Mouse (Mus musculus): ENCODE results near the gene Tarbp2. TPM values are rescaled to one million over a fixed set of nuclear protein-coding genes. Genes with fewer than 3 reads are reported as not detected.
A peak's percentile ranks its signal among the peaks of the same experiment; 100 is the strongest.

Gene Tarbp2
- total RNA-seq, 2 experiments from 2014 or later = 32.4 to 36.2 TPM

GRCm38 (mm10) chr15:102498322-102498721 is 19.7 kb upstream of the Tarbp2 start:
- Histone ChIP-seq H3K4me3 (no peak overlapping the region), H3K27ac (peak overlapping the region; percentile 24; the same call in 1 of the 2 replicates)

GRCm38 (mm10) chr15:102499370-102499769 is 18.6 kb upstream of the Tarbp2 start:
- DNase-seq (ENCODE audit: extremely low spot score in 1 of 2, low spot score in 2 of 2) = no peak
- H3K4me3 ChIP-seq = no peak overlapping the region
- no peak for TF ChIP-seq CTCF (IDR thresholded peaks at IDR 0.05)
- intact Hi-C loops (cut with DNase I) = no loop called here
- peak overlapping the region; percentile 33; the same call in 1 of the 2 replicates for H3K27ac ChIP-seq

More at GRCm38 (mm10) chr15:102498322-102498721, 19.7 kb upstream of the Tarbp2 start:
- no peak for DNase-seq (ENCODE audit: extremely low spot score in 1 of 2, low spot score in 2 of 2)
- intact Hi-C loops (cut with DNase I) = no loop called here
- no peak for TF ChIP-seq CTCF (IDR thresholded peaks at IDR 0.05)

GRCm38 (mm10) chr15:102499851-102500250 is 18.1 kb upstream of the Tarbp2 start:
- no peak for DNase-seq (ENCODE audit: extremely low spot score in 1 of 2, low spot score in 2 of 2)
- no peak overlapping the region for H3K4me3 ChIP-seq
- no peak for TF ChIP-seq CTCF (IDR thresholded peaks at IDR 0.05)
- intact Hi-C loops (cut with DNase I) = no loop called here
- H3K27ac ChIP-seq = no peak overlapping the region

GRCm38 (mm10) chr15:102500479-102500878 is 17.5 kb upstream of the Tarbp2 start:
- H3K27ac ChIP-seq = no peak overlapping the region
- no peak for TF ChIP-seq CTCF (IDR thresholded peaks at IDR 0.05)
- intact Hi-C loops (cut with DNase I) = no loop called here
- DNase-seq (ENCODE audit: extremely low spot score in 1 of 2, low spot score in 2 of 2) = no peak
- H3K4me3 ChIP-seq = no peak overlapping the region

GRCm38 (mm10) chr15:102501084-102501814 is 16.7 kb upstream of the Tarbp2 start:
- DNase-seq (ENCODE audit: extremely low spot score in 1 of 2, low spot score in 2 of 2) = no peak
- intact Hi-C loops (cut with DNase I) = no loop called here
- Histone ChIP-seq H3K27ac (no peak overlapping the region), H3K4me3 (no peak overlapping the region)
- no peak for TF ChIP-seq CTCF (IDR thresholded peaks at IDR 0.05)

GRCm38 (mm10) chr15:102502254-102502840 is 15.6 kb upstream of the Tarbp2 start:
- intact Hi-C loops (cut with DNase I) = no loop called here
- H3K27ac ChIP-seq = no peak overlapping the region
- DNase-seq (ENCODE audit: extremely low spot score in 1 of 2, low spot score in 2 of 2) = peak in 1 of 2 experiments; percentile 5
- H3K4me3 ChIP-seq = no peak overlapping the region
- TF ChIP-seq CTCF (IDR thresholded peaks at IDR 0.05) = no peak

GRCm38 (mm10) chr15:102503447-102503846 is 14.5 kb upstream of the Tarbp2 start, which contains the start of gene Gm10337:
TSS of gene Gm10337 (plus strand) at chr15:102503722.
- H3K27ac ChIP-seq = no peak within 1 kb of the TSS
- intact Hi-C loops (cut with DNase I) = no loop called here
- peak in 1 of 2 experiments; percentile 6 for DNase-seq (ENCODE audit: extremely low spot score in 1 of 2, low spot score in 2 of 2)
- TF ChIP-seq CTCF (IDR thresholded peaks at IDR 0.05) = no peak
- H3K4me3 ChIP-seq = no peak within 1 kb of the TSS

GRCm38 (mm10) chr15:102503924-102504782 is 13.8 kb upstream of the Tarbp2 start:
- Histone ChIP-seq H3K27ac (no peak overlapping the region), H3K4me3 (no peak overlapping the region)
- intact Hi-C loops (cut with DNase I) = no loop called here
- no peak for TF ChIP-seq CTCF (IDR thresholded peaks at IDR 0.05)
- DNase-seq (ENCODE audit: extremely low spot score in 1 of 2, low spot score in 2 of 2) = peak in 1 of 2 experiments; percentile 11

GRCm38 (mm10) chr15:102505073-102505769 is 12.8 kb upstream of the Tarbp2 start:
- Histone ChIP-seq H3K27ac (no peak overlapping the region), H3K4me3 (no peak overlapping the region)
- DNase-seq (ENCODE audit: extremely low spot score in 1 of 2, low spot score in 2 of 2) = peak in 1 of 2 experiments; percentile 9
- TF ChIP-seq CTCF (IDR thresholded peaks at IDR 0.05) = no peak
- intact Hi-C loops (cut with DNase I) = no loop called here

- intact Hi-C loops (cut with DNase I) = no loop called here
- peak in 1 of 2 experiments; percentile 6 for DNase-seq (ENCODE audit: extremely low spot score in 1 of 2, low spot score in 2 of 2)
- TF ChIP-seq CTCF (IDR thresholded peaks at IDR 0.05) = no peak
- no peak overlapping the region for H3K27ac ChIP-seq
- H3K4me3 ChIP-seq = no peak overlapping the region
These were observed 12.1 kb upstream of the Tarbp2 start for GRCm38 (mm10) chr15:102505770-102506463.

GRCm38 (mm10) chr15:102506464-102506830 is 11.5 kb upstream of the Tarbp2 start:
- no peak for DNase-seq (ENCODE audit: extremely low spot score in 1 of 2, low spot score in 2 of 2)
- no peak for TF ChIP-seq CTCF (IDR thresholded peaks at IDR 0.05)
- no peak overlapping the region for H3K27ac ChIP-seq
- H3K4me3 ChIP-seq = no peak overlapping the region
- intact Hi-C loops (cut with DNase I) = no loop called here
